Mouse (Mus musculus) kidney, adult 2 months (tissue): ENCODE data around the gene Serpine3.
"Not testable (repeated sequence)": the region's sequence is repeated elsewhere in the genome, so short reads cannot be mapped to it uniquely, and the experiment has no call there.

Experiments
- CTCF ChIP-seq: fragments of 200-500 bp; conservative IDR thresholded peaks from 2 replicates; pipeline ENCODE4 v1.5.1; 2011; ENCODE audit warnings: low read depth, mild to moderate bottlenecking, control low read depth, low read length, moderate library complexity, mixed read lengths; ENCODE audit not compliant: insufficient read depth, insufficient read length
- POLR2A ChIP-seq: fragments of 200-500 bp; IDR thresholded peaks from one replicate; pipeline ENCODE4 v1.6.1; 2011; ENCODE audit warnings: low read depth, low read length, control low read depth

GRCm38 (mm10) chr14:62642368-62642767 is 21.1 kb upstream of the Serpine3 start:
- TF ChIP-seq CTCF, POLR2A: not testable (repeated sequence)
